Mouse (Mus musculus): Measurements from ENCODE around the gene Gm6588. TPM values are rescaled to one million over a fixed set of nuclear protein-coding genes. Genes with fewer than 3 reads are reported as not detected.

Gene Gm6588
- total RNA-seq, 2 experiments from 2014 or later: not detected

- no peak for DNase-seq (ENCODE audit: low spot score in 2 of 2)
Measured at GRCm38 (mm10) chr5:112468986-112469581, 19.9 kb downstream of the Gm6588 start.

GRCm38 (mm10) chr5:112470144-112470543 lies 20.9 kb downstream of the Gm6588 start:
- no peak for DNase-seq (ENCODE audit: low spot score in 2 of 2)

- DNase-seq (ENCODE audit: low spot score in 2 of 2): no peak
Measured at GRCm38 (mm10) chr5:112473453-112473852, 24.2 kb downstream of the Gm6588 start.

- no peak for DNase-seq (ENCODE audit: low spot score in 2 of 2)
Measured at GRCm38 (mm10) chr5:112481946-112482410, 32.8 kb downstream of the Gm6588 start.

- DNase-seq (ENCODE audit: low spot score in 2 of 2): no peak
Measured at GRCm38 (mm10) chr5:112482551-112482950, 33.3 kb downstream of the Gm6588 start.

GRCm38 (mm10) chr5:112483030-112483429 lies 33.8 kb downstream of the Gm6588 start:
- no peak for DNase-seq (ENCODE audit: low spot score in 2 of 2)

GRCm38 (mm10) chr5:112484924-112485715 lies 35.9 kb downstream of the Gm6588 start:
- DNase-seq (ENCODE audit: low spot score in 2 of 2): no peak

- DNase-seq (ENCODE audit: low spot score in 2 of 2): no peak
Measured at GRCm38 (mm10) chr5:112486415-112486814, 37.2 kb downstream of the Gm6588 start.

GRCm38 (mm10) chr5:112487504-112487903 lies 38.3 kb downstream of the Gm6588 start:
- no peak for DNase-seq (ENCODE audit: low spot score in 2 of 2)

- DNase-seq (ENCODE audit: low spot score in 2 of 2): no peak
Measured at GRCm38 (mm10) chr5:112488101-112488776, 39.0 kb downstream of the Gm6588 start.

- no peak for DNase-seq (ENCODE audit: low spot score in 2 of 2)
Measured at GRCm38 (mm10) chr5:112491489-112491888, 42.3 kb downstream of the Gm6588 start.

- DNase-seq (ENCODE audit: low spot score in 2 of 2): no peak
Measured at GRCm38 (mm10) chr5:112493492-112493891, 44.3 kb downstream of the Gm6588 start.

- no peak for DNase-seq (ENCODE audit: low spot score in 2 of 2)
Measured at GRCm38 (mm10) chr5:112496753-112497369, 47.6 kb downstream of the Gm6588 start.

GRCm38 (mm10) chr5:112498921-112499917 lies 50.0 kb downstream of the Gm6588 start:
- DNase-seq (ENCODE audit: low spot score in 2 of 2): no peak

GRCm38 (mm10) chr5:112499918-112500682 lies 50.9 kb downstream of the Gm6588 start:
- DNase-seq (ENCODE audit: low spot score in 2 of 2): no peak

Data from adrenal gland, postnatal 4 days (tissue).